Mouse (Mus musculus) testis, postnatal 10 days (tissue): ENCODE results near the gene Zgpat.

ENCODE experiments used
- DNase-seq: peaks from one replicate; pipeline ENCODE4 v3.0.0; 2021; ENCODE audit warnings: low spot score

The Zgpat gene

DNA sequence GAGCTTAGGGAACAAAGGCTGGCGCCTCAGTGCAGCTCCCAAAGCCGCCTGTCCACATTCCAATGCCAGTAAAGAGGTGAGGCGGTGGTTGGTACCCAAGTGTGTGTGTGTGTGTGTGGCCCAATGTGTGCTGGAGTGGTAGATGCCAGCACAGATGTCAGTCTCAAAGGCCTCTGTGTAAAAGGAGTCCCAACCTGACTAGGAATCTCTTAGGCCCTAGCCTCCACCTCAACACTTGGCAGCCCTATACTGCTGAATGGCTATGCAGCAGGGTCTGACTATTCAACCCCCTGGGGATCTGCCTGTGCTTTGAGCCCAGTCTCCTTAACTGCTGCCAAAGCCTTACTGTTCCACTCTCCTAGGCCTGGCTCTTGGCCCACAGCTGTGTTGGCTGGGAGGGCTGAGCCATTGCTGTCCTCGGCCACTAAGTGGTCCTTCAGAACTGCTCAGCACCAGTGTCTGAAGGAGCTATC is 20.2 kb downstream of the Zgpat start:
- DNase-seq, result peak; percentile 74

DNA sequence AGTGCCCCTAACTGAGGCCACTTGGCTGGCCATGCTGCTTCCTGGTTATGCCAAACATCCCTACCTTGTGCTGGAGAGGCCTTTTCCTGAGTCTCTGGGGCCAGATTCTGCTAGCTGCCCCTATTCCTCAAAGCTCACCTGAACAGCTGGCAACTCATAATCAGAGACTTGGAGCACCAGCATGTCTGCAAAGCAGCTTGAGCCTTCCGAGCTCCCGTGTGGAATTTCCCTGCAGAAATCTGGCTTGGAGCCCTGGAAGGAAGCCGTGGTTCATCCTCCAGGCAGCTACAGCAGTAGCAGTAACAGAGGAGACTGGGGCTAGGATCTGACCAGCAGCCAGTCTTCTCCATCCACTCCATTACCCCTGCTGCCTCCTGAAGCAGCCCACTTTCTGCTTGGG is 21.2 kb downstream of the Zgpat start:
- no peak for DNase-seq

DNA sequence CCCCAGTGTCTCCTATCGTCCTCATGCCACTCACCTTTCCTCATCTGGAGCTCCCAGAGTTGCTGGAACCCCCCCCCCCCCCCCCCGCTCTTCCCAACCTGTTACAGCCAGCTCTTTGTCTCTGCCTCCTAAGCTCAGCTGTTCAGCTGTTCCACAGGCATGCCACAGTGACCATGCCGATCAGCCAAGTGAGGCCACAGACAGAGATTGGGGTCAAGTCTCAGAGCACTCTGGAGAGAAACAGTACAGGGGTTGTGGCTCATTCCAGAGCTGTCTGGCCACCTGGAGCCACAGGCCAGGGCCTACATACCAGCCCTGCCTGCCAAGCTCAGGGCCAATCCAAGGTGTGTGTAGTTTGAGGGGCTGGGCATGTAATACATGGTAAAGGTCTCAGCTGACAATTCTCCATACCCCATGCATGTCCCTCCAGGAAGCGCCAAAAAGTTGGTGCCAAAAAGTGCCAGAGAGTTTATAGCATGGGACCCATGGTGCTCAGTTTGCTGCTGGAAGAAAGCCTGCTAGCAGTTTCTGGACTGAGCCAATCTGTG is 22.0 kb downstream of the Zgpat start:
- no peak for DNase-seq

DNA sequence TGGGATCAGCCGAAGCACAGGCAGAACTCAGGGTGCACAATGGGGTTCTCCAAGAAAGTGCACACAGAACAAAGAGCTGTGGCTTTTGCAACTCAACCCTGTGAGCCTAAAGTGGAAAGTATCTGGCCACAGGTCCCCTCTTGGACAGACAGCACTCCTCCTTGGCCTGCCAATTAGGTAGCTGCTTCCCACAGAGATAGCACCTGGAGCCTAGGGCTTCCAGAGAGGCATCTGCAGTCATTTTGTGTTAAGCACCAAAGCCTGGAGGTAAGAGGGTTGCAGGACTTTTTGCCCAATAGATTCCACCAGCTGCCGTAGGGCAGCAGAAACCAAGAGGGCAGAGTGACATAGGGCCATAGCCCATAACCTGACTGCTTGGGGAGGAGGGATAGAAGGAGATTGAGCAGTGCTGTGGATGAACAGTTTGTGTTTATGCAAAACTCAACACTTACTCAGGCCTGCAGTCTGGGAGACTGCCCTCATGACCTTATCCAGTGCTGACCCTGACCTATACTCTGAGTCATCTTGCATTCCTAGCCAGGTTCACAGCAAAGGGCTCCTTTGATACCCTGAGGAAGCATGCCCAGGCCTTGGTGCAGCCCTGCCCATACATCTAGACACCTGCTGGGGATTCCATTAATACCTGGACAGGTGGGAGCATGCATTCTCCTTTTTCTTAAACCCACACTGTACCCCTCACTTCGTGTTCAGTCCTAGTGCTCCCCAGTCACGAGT is 25.6 kb downstream of the Zgpat start:
- no peak for DNase-seq

DNA sequence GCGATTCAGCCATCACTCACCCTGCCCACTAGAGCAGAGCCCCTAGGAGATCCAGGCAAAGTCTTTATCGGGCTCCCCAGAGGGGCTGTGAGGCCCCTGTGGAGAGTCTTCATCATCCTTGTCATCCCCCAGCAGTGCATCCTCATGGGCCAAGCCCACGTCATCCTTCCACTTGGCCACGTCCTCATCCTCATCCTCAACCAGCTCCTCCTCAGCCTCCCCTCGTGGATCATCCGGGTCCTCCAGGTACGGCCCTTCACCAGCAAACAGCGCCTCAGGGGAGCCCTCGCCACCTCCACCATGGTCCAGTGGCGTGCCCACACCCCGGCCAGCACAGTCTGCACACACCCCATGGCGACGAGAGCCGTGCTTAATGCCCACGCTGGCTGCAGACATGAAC is 26.3 kb downstream of the Zgpat start:
- DNase-seq, result no peak

DNA sequence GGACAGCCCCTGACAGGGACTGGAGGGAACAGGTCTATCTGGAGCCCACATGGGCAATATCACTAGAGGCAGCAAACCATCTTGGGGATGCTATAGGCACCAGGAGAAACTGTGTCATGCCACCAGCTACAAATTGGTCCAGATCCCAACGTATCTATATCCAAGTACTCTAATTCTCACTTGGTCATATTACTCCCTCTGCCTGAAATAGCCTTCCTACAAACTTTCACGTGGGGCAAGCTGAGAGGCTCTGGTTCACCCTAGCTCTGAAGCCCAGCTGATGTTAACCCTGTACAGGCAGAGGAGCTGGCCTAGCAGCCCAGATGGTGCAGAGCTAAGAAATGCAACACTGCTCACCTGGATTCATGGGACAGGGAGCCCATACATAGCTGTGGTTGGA is 26.8 kb downstream of the Zgpat start:
- DNase-seq, result no peak

DNA sequence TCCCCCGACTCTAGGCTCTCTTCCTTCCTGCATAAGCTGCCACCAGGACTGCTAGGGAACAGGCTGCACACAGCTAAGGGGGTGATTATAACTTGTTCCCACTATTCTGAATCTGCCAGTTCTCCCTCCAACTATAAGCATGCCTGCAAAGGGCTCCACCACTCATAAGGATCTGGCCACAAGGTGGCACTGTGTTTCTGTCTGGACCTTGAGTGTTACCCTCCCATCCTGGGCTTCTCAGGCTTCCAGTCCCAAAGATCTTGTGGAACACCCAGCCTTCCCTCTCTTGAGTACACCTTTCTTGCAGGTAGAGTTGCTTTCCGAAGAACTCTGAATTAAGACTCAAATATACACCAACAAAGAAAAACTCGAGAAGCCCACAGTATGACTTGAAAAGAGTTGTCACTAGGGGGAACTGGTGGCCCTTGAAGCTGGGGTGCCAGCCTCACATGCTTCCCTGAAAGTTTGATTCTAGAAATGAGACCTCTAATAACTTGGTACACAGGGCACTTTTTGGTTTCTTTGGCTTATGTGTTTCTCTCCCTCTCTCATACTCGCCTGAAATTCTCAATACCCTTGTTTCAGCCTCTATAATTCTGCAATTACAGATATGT is 28.0 kb downstream of the Zgpat start:
- peak; percentile 95 for DNase-seq

DNA sequence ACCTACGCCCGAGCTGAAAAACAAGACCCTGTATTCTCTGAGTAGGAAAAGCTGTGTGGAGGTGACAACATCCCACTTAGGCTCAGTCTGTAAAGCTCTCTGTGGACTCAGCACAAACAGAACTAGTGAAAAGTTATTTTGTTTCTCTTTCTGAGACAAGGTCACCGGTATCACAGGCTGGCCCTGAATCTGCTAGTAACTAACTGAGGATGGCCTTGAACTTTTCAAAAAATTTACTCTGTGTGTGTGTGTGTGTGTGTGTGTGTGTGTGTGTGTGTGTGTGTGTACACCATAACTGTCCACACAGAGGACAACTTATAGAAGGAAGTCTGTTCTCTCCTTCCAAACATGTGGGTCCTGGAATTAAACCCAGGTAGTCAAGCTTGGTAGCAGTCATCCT is 29.4 kb downstream of the Zgpat start:
- DNase-seq, result no peak

DNA sequence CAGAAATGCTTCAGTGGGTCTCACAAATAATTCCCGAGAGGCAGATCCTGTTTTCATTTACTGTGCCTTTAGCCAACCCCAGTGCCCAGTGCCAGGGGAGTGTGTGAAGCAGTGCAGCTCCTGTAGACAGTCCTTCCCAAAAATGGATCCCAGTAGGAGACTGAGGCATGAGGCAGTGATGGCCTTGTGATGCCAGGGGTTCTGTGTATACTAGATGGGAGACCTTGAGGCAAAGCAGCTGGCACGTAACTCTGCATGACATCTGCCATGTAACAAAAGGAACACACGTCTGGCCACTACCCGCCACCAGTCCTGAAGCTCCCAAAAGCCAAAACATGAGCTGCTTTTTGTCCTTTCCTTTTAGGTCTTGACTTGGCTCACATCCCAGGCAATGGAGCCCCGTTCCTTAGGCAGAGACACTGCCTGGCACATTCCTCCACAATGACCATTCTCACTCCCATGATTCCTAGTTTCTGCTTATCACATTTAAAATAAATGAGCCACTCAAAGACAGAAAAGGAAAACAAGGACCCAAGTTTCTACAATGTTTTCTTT is 32.6 kb downstream of the Zgpat start:
- DNase-seq, result no peak

DNA sequence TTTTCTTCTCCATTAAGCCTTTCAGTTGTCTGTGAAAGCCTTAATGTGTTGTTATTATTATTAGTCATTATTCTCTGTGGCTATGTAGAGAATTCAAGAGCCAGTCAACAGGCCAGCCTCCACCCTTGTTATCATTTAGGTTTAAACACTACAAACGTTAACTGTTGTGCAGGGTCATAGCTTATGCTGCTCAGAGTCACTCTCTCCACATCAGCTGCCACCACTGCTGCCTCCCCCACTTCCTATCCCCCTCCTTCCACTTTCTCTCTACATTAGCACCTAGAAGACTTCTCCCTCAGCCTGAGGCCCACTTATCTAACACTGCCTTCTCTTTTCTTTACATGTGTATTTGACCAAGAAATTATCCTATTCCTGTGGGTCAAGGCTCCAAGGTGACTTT is 36.8 kb downstream of the Zgpat start:
- no peak for DNase-seq

DNA sequence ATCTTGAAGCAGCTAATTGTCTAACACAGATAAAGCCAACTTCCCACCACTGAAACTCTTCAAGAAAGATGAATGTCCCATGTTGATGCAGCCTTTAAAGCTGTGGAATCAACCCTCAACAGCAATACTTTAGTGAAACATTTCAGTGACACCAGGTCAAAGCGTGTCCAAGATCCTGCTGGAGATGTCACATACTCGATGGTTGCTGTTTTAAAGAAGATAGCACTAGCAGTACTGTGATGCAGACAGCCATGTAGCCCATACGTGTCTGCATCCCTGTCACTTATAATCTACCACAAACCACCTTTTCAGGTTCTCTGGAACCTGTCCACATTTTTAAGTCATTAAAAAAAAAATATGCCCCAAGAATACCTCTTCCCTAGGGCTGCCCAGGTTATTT is 39.0 kb downstream of the Zgpat start:
- DNase-seq, result no peak

DNA sequence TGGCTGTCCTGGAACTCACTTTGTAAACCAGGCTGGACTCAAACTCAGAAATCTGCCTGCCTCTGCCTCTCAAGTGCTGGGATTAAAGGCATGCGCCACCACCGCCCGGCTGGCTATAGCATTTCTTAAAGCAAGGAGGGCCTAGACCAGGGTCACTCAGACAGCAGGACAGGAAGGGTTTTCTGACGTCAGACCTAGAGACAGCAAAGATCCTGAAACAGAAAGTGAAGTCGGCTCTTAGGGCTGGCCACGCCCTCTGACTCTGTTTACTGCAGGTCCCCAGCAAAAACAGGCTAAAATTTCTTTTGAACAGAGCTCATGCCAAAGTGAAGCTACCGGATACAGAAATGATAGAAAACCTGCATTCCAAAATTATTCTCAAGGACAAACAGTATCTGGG is 44.9 kb downstream of the Zgpat start:
- no peak for DNase-seq

DNA sequence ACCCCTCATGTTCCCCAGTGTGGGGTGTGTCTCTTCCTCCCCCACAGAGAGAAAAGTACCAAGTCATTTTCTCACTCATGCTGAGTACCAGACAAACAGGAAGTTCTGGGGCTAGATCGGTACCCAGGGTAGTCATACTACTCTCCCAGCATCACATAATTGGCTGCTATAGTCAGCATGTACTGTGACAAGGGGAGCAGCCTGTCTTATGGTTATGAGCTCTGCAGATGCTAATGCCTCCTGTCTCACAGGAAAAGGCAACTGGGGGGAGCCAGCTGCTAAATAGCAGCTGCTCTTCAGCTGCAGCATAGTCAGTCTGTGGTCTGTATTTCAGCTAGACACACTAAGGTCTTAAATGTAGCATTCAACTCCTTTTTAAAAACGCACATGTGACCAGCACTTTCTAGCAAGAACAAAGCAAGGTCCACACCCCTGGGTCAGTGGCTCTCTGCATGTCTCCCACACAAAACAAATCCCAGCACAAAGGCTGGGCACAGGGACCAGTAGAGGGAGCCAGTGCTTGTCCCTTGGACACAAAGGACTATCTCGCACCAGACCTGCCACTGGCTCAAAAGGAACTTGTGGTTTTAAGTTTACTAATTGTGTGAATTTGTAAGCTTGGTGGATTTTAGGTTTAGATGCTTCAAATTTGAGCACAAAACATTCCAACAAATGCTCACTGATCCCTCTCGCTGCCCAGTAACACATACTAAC is 46.2 kb downstream of the Zgpat start:
- DNase-seq, result peak; percentile 83

DNA sequence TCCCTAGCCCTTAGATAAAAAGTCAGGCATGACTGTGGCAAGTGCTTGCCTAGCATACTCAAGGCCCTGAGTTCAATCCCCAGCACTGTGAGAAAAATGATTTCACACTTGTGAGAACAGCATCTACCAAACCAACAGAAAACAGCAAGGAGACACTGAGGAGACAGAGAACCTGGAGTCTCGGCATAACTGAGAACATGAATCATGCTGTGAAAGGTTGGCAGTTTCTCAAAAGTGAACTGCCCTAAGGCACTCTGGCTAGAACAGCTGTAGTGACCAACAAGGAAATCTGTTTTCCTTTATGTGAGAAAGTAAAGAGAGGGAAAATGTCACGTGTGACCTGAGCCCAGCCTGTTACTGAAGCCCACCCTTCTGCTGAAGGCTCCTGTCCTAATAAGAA is 48.4 kb downstream of the Zgpat start:
- no peak for DNase-seq

DNA sequence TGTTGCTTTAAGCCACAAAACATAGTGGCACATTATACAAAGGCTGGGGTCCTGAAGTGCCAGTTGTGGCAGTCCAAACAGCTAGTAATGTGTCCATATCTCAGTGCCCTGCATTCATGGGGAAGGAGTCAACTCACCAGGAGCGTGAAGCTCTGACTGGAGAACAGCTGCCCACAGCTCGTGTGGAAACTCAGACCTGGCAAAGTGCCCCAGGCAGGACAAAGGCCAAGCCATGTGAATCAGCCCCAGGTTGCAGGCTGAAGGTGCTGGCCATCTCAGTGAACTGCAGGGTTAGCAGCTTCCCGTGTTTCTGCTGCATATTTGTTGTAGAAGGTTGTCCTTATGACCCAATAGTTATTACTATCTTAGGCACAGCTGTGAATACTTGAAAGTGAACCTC is 51.2 kb downstream of the Zgpat start:
- peak; percentile 74 for DNase-seq

DNA sequence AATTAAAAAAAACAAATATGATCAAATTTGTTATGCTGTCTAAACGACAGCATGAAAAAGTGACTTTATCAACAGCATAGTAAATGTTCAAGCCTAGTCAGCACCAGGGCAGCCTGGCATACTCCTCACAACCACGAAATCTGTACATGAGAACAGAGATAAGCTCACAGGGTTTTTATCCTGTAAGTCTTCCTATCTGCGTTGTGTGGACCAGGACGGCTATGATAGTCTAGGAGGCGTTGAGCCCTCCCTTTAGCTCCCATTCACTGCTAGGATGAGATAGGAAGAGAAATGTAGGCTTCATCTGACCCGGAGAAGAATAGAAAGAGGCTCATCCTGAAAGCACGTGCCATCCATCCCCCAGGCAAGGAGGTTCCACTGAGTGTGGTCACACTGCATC is 54.6 kb downstream of the Zgpat start:
- no peak for DNase-seq

DNA sequence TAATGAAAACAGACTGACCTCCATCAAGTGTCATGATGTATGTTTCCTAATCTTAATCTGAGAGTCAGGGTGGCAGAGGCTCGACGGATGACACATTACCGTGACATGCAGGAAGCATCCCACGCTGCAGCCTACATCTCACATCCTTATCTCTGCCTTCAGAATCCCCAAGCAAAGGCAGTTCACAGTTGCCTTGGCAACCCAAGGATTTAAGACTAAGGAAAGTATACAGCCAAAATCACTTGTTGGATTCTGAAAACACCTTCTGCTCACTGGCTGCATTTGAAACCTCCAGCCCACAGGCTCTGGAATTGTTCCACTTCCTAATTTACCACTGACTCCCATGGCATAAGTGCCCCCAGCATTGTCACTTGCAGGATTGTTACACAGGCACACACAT is 55.7 kb downstream of the Zgpat start:
- DNase-seq, result no peak

DNA sequence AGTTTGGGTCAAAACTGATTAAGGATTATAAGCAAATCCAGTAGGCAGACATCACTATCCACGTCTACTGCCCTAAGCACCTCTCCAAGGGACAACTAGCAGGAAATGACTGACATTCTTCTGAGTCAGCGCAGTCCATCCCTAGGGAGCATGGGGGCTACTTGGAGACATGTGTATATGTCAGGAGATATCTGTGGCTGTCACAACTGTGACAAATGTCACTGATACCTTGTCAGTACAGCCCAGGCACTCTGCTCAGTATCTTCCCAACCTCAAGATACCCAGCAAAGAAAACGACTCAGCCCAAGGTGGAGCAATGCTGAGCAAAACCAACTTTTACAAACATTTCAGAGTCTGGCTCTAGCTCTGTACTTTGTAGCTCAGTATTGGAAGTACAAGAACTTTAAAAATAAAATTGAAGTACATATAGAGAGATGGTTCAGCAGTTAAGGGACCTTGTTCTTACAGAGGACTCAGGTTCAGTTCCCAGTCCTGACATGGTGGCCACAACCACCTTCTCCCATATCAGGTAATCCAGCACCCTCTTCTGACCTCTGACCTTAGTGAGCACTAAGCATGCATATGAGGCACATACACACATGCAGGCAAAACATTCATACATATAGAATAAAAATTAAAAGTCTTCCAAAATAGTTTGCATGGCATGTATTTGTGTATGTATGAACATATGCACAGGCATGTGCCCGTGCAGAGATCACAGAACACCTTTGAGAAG is 56.3 kb downstream of the Zgpat start:
- DNase-seq, result no peak

DNA sequence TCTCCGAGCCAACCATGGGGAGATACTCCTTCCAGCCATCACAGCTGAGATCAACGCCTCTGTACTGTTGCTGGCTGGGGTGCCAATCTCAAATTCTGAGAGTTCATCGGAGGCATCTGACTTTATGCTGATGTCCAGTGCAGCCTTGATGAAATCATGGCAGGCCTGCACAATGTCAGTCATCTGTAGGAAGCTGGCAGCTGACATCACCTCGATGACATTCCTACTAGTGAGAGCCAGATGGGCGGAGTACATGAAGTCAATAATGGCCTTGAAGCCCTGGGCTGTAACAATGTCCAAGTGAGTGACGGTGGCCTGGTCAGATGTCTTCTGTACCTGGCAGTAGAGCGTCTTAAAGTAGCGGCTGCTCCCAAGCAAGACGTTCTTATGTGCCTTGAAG is 59.1 kb downstream of the Zgpat start:
- no peak for DNase-seq
